18 mouse cellular contexts compared by ENCODE assay signal in the genomic region with DNA sequence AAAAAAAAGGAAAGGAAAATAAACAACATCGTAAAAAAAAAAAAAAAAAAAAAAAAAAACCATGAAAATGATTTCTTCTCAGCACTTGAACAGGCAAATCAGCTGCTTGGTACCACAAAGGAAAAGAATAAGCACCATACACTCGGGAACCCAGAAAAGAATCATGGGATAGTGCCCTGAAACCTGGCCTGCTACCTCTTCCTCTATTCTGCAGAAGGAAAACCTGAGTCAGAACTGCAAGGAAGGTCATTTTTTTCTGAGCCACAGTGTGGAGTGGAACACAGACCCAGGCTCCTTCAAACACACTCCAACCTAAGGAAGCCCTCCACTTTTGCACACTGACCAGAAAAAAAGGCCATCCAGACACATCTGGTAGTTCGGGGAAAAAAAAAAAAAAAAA.
"Had no signal": no experiment of that assay in that cellular context is flagged by ENCODE, and none has a peak within 500 bp of the region (broad histone marks: within the 10 kb centered on the region; RNA-seq: fewer than 3 reads in every experiment).

No protein-coding gene starts in this region.

- H3K9me3 ChIP-seq: kidney, embryonic 15.5 days; liver, embryonic 13.5 days; midbrain, embryonic 12.5 days; midbrain, embryonic 15.5 days; neural tube, embryonic 13.5 days had no signal

- H3K4me2 ChIP-seq: kidney, embryonic 15.5 days; liver, embryonic 13.5 days; midbrain, embryonic 12.5 days; midbrain, embryonic 15.5 days; neural tube, embryonic 13.5 days had no signal

- H3K9ac ChIP-seq: kidney, embryonic 15.5 days; liver, embryonic 13.5 days; midbrain, embryonic 12.5 days; midbrain, embryonic 15.5 days; neural tube, embryonic 13.5 days had no signal

- DNase-seq: kidney, adult 11 months; kidney, adult 8-10 months; kidney, postnatal 10 days; kidney, postnatal 36 days; layer of hippocampus, postnatal 36 days; liver, embryonic 13.5 days; lung, adult 2 months; lung, postnatal 14 days; thymus, adult 2 months; thymus, postnatal 25 days had no signal

- H3K4me1 ChIP-seq: kidney, embryonic 15.5 days; midbrain, embryonic 12.5 days; midbrain, embryonic 15.5 days; neural tube, embryonic 13.5 days had no signal

- H3K36me3 ChIP-seq: kidney, embryonic 15.5 days; liver, embryonic 13.5 days; midbrain, embryonic 12.5 days; midbrain, embryonic 15.5 days; neural tube, embryonic 13.5 days had no signal

- H3K27ac ChIP-seq: kidney, embryonic 15.5 days; left cerebral cortex, adult 2 months; liver, embryonic 13.5 days; macrophage; midbrain, embryonic 12.5 days; midbrain, embryonic 15.5 days; neural tube, embryonic 13.5 days; stomach, postnatal 0 days had no signal

- ATAC-seq: midbrain, embryonic 15.5 days had no signal

- H3K27me3 ChIP-seq: midbrain, embryonic 15.5 days; neural tube, embryonic 13.5 days had no signal

- H3K4me3 ChIP-seq: kidney, embryonic 15.5 days; left cerebral cortex, adult 2 months; liver, embryonic 13.5 days; midbrain, embryonic 12.5 days; midbrain, embryonic 15.5 days; myocyte; neural tube, embryonic 13.5 days had no signal
